Mouse (Mus musculus) kidney, embryonic 15.5 days (tissue): ENCODE results near the gene Far1. TPM values are rescaled to one million over a fixed set of nuclear protein-coding genes. Genes with fewer than 3 reads are reported as not detected.

Experiments used
- ATAC-seq: fragments of 200-750 bp; cut with Nextera tagmentation; replicated peaks from 2 replicates; pipeline ENCODE4 v1.8.0; 2017; ENCODE audit warnings: moderate TSS enrichment; ENCODE audit not compliant: low FRiP score
- H3K27ac ChIP-seq: fragments of 300-500 bp; sonication (generic); 2 replicates; pipeline ENCODE4 v1.5.1; 2015; ENCODE audit warnings: mild to moderate bottlenecking, inconsistent platforms
- H3K27me3 ChIP-seq: fragments of 300-500 bp; sonication (generic); 2 replicates; pipeline ENCODE4 v1.6.1; 2015; ENCODE audit warnings: inconsistent platforms
- H3K36me3 ChIP-seq: fragments of 300-500 bp; sonication (generic); 2 replicates; pipeline ENCODE4 v1.6.1; 2015; ENCODE audit warnings: inconsistent platforms
- H3K4me1 ChIP-seq: fragments of 300-500 bp; sonication (generic); 2 replicates; pipeline ENCODE4 v1.6.1; 2015; ENCODE audit warnings: inconsistent platforms
- H3K4me2 ChIP-seq: fragments of 300-500 bp; sonication (generic); 2 replicates; pipeline ENCODE4 v1.6.1; 2015; ENCODE audit warnings: moderate library complexity, mild to moderate bottlenecking, inconsistent platforms
- H3K4me3 ChIP-seq: fragments of 300-500 bp; sonication (generic); replicated peaks from 2 replicates; pipeline ENCODE4 v1.5.1; 2015; ENCODE audit warnings: mild to moderate bottlenecking, inconsistent platforms
- H3K9ac ChIP-seq: fragments of 300-500 bp; sonication (generic); 2 replicates; pipeline ENCODE4 v1.6.1; 2015; ENCODE audit warnings: mild to moderate bottlenecking, inconsistent platforms
- H3K9me3 ChIP-seq: fragments of 300-500 bp; sonication (generic); replicated peaks from 2 replicates; pipeline ENCODE4 v1.6.1; 2016; ENCODE audit warnings: inconsistent platforms
- WGBS: fragments of 180-500 bp; shearing (Covaris S2); methylation state at CpG from one replicate; pipeline ENCODE4 v1.1.7; 2015; ENCODE audit warnings: mixed read lengths; 5-methylcytosine and 5-hydroxymethylcytosine counted together
- polyA plus RNA-seq: library from polyadenylated mRNA; unstranded; fragments of >200 nt; fragmentation: Nextera tagmentation; extraction: Ambion mirVana; gene quantifications from 2 replicates; pipeline ENCODE4 v1.2.1, GENCODE M21; 2015

The Far1 gene
- polyA plus RNA-seq, 1 experiment from 2014 or later, result 88.7 TPM

DNA sequence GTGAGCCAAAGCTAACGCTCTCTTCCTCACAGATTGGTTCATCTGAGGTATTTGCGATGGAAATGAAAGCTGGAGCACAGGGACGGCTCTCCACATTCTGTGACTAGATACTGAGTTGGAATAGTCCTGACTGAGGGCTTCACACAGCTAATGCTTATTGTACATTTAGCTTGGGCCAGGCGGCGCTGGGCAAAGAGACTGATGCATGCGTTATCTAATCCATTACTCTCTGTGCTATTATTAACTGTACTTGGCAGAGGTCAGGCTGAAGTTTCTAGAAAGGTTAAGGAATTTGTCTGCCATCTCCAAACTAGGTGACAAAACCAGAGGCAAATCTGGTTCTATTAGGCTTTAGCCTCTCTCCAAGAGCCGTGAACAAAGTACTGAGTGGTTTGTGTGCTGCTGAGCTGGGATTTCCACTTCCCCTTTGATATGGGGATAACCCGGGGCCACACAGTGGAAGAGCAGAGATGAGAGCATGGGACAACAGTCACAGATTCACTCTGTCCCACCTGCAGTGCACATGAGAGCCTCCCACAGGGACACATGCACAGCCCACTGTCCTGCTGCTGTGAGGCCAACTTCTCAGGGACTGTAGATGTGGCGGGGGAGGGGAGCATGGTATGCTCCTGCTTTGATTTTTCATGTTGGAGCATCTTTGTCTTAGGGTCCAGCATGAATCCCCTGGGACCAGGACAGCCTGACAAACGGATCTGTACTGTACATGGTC, 100.7 kb downstream of the Far1 start:
- 83% methylated on average over 10 of the region's 10 CpGs for WGBS

DNA sequence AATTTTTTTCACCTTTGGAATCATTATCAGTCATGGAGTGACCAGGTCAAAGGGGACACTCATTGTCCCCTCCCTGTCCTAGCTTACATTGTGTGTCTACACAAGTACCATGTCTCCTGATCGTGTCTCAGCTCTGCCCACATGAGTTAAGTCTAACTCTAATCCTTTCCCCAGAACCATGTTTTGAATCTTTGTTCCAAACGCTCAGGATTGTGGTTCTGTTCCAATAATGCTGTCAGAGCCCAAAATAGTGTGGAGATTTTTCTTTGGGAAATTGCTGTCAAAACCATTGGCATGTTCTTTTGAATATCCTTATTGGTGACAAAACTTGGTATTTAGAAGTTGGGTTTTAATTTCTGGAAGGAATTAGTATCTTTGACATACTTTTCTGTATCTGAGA, 105.5 kb downstream of the Far1 start:
- no peak for ATAC-seq
- Histone ChIP-seq H3K4me1 (0 out of 2 replicates have a peak, but pooled peaks cover 4% of the 10 kb centered on the region), H3K9me3 (no peaks in the 10 kb centered on the region), H3K9ac (no peak overlapping the region), H3K27ac (no peak overlapping the region), H3K36me3 (no peaks in the 10 kb centered on the region), H3K4me2 (no peak overlapping the region), H3K4me3 (no peak overlapping the region), H3K27me3 (no peaks in the 10 kb centered on the region)
- 90% methylated on average over 2 of the region's 2 CpGs for WGBS

More for the DNA sequence above, 100.7 kb downstream of the Far1 start:
- no peaks in the 10 kb centered on the region for H3K9me3 ChIP-seq
- no peak overlapping the region for H3K4me3 ChIP-seq
- no peak overlapping the region for H3K9ac ChIP-seq
- H3K36me3 ChIP-seq, result no peaks in the 10 kb centered on the region
- H3K4me2 ChIP-seq, result no peak overlapping the region
- no peaks in the 10 kb centered on the region for H3K27me3 ChIP-seq
- ATAC-seq, result no peak
- no peak overlapping the region for H3K27ac ChIP-seq
- no peaks in the 10 kb centered on the region for H3K4me1 ChIP-seq

DNA sequence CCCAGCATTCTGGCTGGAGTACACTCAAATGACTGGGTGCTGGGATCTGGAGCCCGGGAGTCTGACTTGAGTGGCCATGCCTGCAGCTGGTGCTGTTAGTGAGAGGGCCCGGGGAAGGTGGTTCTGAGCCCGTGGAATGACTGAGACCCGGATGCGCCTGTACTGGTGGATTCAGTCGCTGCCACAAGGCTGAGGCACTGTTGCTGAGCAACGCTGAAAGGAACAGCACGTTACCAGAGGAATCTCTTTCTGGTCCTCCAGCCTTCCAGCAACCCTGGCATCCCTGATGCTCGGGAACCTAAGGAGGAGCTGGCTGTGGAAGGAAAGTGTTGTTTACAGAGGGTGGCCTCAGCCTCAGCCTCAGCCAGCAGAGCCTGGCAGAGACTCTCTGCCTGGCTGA, 106.1 kb downstream of the Far1 start:
- Histone ChIP-seq H3K27ac (no peak overlapping the region), H3K4me1 (0 out of 2 replicates have a peak, but pooled peaks cover 4% of the 10 kb centered on the region), H3K36me3 (no peaks in the 10 kb centered on the region), H3K4me2 (no peak overlapping the region), H3K4me3 (no peak overlapping the region), H3K9me3 (no peaks in the 10 kb centered on the region), H3K9ac (no peak overlapping the region), H3K27me3 (no peaks in the 10 kb centered on the region)
- 79% methylated on average over 9 of the region's 9 CpGs for WGBS
- ATAC-seq, result no peak

Other genes starting within 250 kb of the Far1 start
- gene Btbd10, start 144.4 kb upstream of the Far1 start, polyA plus RNA-seq, result 21.9 and 22.2 TPM in 2 replicates
- gene Pth, start 125.3 kb upstream of the Far1 start, polyA plus RNA-seq, result not detected in 2 replicates